Mouse (Mus musculus): ENCODE data around the gene Zfp362.

Zfp362 gene

GRCm38 (mm10) chr4:128760029-128760428, 45.8 kb downstream of the Zfp362 start:
- TF ChIP-seq POU5F1 (IDR thresholded peaks at IDR 0.05; ENCODE audit: borderline replicate concordance, low read length) = no peak
- no peak for TF ChIP-seq CTCF (conservative IDR thresholded peaks at IDR 0.05; ENCODE audit: low read length)
- no peak for TF ChIP-seq NANOG (IDR thresholded peaks at IDR 0.05; ENCODE audit: borderline replicate concordance, low read length)
- Histone ChIP-seq H3K4me1 (replicated peaks; ENCODE audit: low read depth, low read length) (peaks cover 12% of the 10 kb centered on the region), H3K9me3 (ENCODE audit: low read length) (peaks cover 14% of the 10 kb centered on the region), H3K27me3 (ENCODE audit: insufficient read depth, low read length) (peaks cover 6% of the 10 kb centered on the region; the same call in 1 of the 2 replicates), H3K36me3 (ENCODE audit: insufficient read depth, low read length) (no peaks in the 10 kb centered on the region), H3K4me3 (replicated peaks; ENCODE audit: low read length) (no peak overlapping the region)

- Histone ChIP-seq H3K27me3 (ENCODE audit: insufficient read depth, low read length) (peaks cover 6% of the 10 kb centered on the region; the same call in 1 of the 2 replicates), H3K4me1 (replicated peaks; ENCODE audit: low read depth, low read length) (peaks cover 14% of the 10 kb centered on the region), H3K36me3 (ENCODE audit: insufficient read depth, low read length) (no peaks in the 10 kb centered on the region), H3K4me3 (replicated peaks; ENCODE audit: low read length) (no peak overlapping the region), H3K9me3 (ENCODE audit: low read length) (peaks cover 14% of the 10 kb centered on the region)
- TF ChIP-seq NANOG (IDR thresholded peaks at IDR 0.05; ENCODE audit: borderline replicate concordance, low read length) = no peak
- no peak for TF ChIP-seq CTCF (conservative IDR thresholded peaks at IDR 0.05; ENCODE audit: low read length)
- no peak for TF ChIP-seq POU5F1 (IDR thresholded peaks at IDR 0.05; ENCODE audit: borderline replicate concordance, low read length)
Measured at GRCm38 (mm10) chr4:128759214-128759613, 46.6 kb downstream of the Zfp362 start.

GRCm38 (mm10) chr4:128755900-128756299, 49.9 kb downstream of the Zfp362 start:
- Histone ChIP-seq H3K27me3 (ENCODE audit: insufficient read depth, low read length) (peaks cover 6% of the 10 kb centered on the region; the same call in 1 of the 2 replicates), H3K4me3 (replicated peaks; ENCODE audit: low read length) (no peak overlapping the region)
- no peak for TF ChIP-seq POU5F1 (IDR thresholded peaks at IDR 0.05; ENCODE audit: borderline replicate concordance, low read length)
- TF ChIP-seq NANOG (IDR thresholded peaks at IDR 0.05; ENCODE audit: borderline replicate concordance, low read length) = no peak
- TF ChIP-seq CTCF (conservative IDR thresholded peaks at IDR 0.05; ENCODE audit: low read length) = no peak

GRCm38 (mm10) chr4:128755064-128755463, 50.8 kb downstream of the Zfp362 start, which contains the start of gene A3galt2:
TSS of gene A3galt2 (plus strand) at chr4:128755364.
- Histone ChIP-seq H3K36me3 (ENCODE audit: insufficient read depth, low read length) (peaks cover 24% of the 10 kb centered on the region), H3K4me3 (replicated peaks; ENCODE audit: low read length) (no peak within 1 kb of the TSS), H3K9me3 (ENCODE audit: low read length) (no peaks in the 10 kb centered on the region), H3K4me1 (replicated peaks; ENCODE audit: low read depth, low read length) (peaks cover 41% of the 10 kb centered on the region), H3K27me3 (ENCODE audit: insufficient read depth, low read length) (peaks cover 3% of the 10 kb centered on the region; the same call in 1 of the 2 replicates)
- TF ChIP-seq NANOG (IDR thresholded peaks at IDR 0.05; ENCODE audit: borderline replicate concordance, low read length) = no peak
- no peak for TF ChIP-seq CTCF (conservative IDR thresholded peaks at IDR 0.05; ENCODE audit: low read length)
- TF ChIP-seq POU5F1 (IDR thresholded peaks at IDR 0.05; ENCODE audit: borderline replicate concordance, low read length) = no peak

More at GRCm38 (mm10) chr4:128755900-128756299, 49.9 kb downstream of the Zfp362 start:
- Histone ChIP-seq H3K36me3 (ENCODE audit: insufficient read depth, low read length) (peaks cover 17% of the 10 kb centered on the region), H3K4me1 (replicated peaks; ENCODE audit: low read depth, low read length) (peaks cover 36% of the 10 kb centered on the region), H3K9me3 (ENCODE audit: low read length) (no peaks in the 10 kb centered on the region)

GRCm38 (mm10) chr4:128753571-128753970, 52.3 kb downstream of the Zfp362 start:
- Histone ChIP-seq H3K9me3 (ENCODE audit: low read length) (no peaks in the 10 kb centered on the region), H3K27me3 (ENCODE audit: insufficient read depth, low read length) (no peaks in the 10 kb centered on the region), H3K4me1 (replicated peaks; ENCODE audit: low read depth, low read length) (peaks cover 41% of the 10 kb centered on the region), H3K4me3 (replicated peaks; ENCODE audit: low read length) (no peak overlapping the region), H3K36me3 (ENCODE audit: insufficient read depth, low read length) (peaks cover 39% of the 10 kb centered on the region)
- no peak for TF ChIP-seq NANOG (IDR thresholded peaks at IDR 0.05; ENCODE audit: borderline replicate concordance, low read length)
- no peak for TF ChIP-seq CTCF (conservative IDR thresholded peaks at IDR 0.05; ENCODE audit: low read length)
- TF ChIP-seq POU5F1 (IDR thresholded peaks at IDR 0.05; ENCODE audit: borderline replicate concordance, low read length) = no peak

- Histone ChIP-seq H3K36me3 (ENCODE audit: insufficient read depth, low read length) (peaks cover 53% of the 10 kb centered on the region), H3K4me1 (replicated peaks; ENCODE audit: low read depth, low read length) (peaks cover 50% of the 10 kb centered on the region), H3K9me3 (ENCODE audit: low read length) (no peaks in the 10 kb centered on the region), H3K4me3 (replicated peaks; ENCODE audit: low read length) (no peak overlapping the region), H3K27me3 (ENCODE audit: insufficient read depth, low read length) (no peaks in the 10 kb centered on the region)
- TF ChIP-seq NANOG (IDR thresholded peaks at IDR 0.05; ENCODE audit: borderline replicate concordance, low read length) (no peak), POU5F1 (IDR thresholded peaks at IDR 0.05; ENCODE audit: borderline replicate concordance, low read length) (no peak), CTCF (conservative IDR thresholded peaks at IDR 0.05; ENCODE audit: low read length) (no peak)
Measured at GRCm38 (mm10) chr4:128752031-128752757, 53.7 kb downstream of the Zfp362 start.

GRCm38 (mm10) chr4:128751006-128751405, 54.8 kb downstream of the Zfp362 start:
- H3K4me1 ChIP-seq (replicated peaks; ENCODE audit: low read depth, low read length) = peaks cover 56% of the 10 kb centered on the region
- no peaks in the 10 kb centered on the region for H3K9me3 ChIP-seq (ENCODE audit: low read length)
- peak; percentile 44 for TF ChIP-seq CTCF (conservative IDR thresholded peaks at IDR 0.05; ENCODE audit: low read length)
- TF ChIP-seq NANOG (IDR thresholded peaks at IDR 0.05; ENCODE audit: borderline replicate concordance, low read length) = no peak
- H3K36me3 ChIP-seq (ENCODE audit: insufficient read depth, low read length) = peaks cover 65% of the 10 kb centered on the region
- H3K27me3 ChIP-seq (ENCODE audit: insufficient read depth, low read length) = no peaks in the 10 kb centered on the region
- H3K4me3 ChIP-seq (replicated peaks; ENCODE audit: low read length) = no peak overlapping the region

- Histone ChIP-seq H3K27me3 (ENCODE audit: insufficient read depth, low read length) (no peaks in the 10 kb centered on the region), H3K4me3 (replicated peaks; ENCODE audit: low read length) (no peak overlapping the region), H3K4me1 (replicated peaks; ENCODE audit: low read depth, low read length) (peaks cover 41% of the 10 kb centered on the region), H3K9me3 (ENCODE audit: low read length) (no peaks in the 10 kb centered on the region), H3K36me3 (ENCODE audit: insufficient read depth, low read length) (peaks cover 90% of the 10 kb centered on the region)
- no peak for TF ChIP-seq NANOG (IDR thresholded peaks at IDR 0.05; ENCODE audit: borderline replicate concordance, low read length)
- TF ChIP-seq CTCF (conservative IDR thresholded peaks at IDR 0.05; ENCODE audit: low read length) = no peak
- no peak for TF ChIP-seq POU5F1 (IDR thresholded peaks at IDR 0.05; ENCODE audit: borderline replicate concordance, low read length)
Measured at GRCm38 (mm10) chr4:128748309-128748708, 57.5 kb downstream of the Zfp362 start.

Measured in E14TG2a.4 (cell line).